Mouse (Mus musculus): Measurements from ENCODE around the gene Prune1.

DNA sequence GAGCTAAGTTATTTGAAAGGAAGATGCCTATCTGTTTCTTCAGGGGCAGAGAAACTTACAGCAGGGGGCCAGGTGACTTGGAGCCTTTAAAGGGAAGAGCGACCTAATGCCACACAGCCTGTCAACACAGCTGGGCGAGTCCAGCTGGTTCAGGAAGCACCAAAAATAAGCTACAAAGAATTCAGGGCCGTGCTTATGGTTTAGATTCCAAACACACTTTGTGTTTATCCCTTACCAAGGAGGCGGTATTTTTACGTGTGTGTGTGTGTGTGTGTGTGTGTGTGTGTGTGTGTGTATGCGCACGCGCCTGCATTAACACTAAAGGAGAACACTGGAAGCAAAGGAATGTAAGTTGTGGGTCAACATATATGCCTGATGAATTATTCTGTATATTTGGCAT, 1.1 kb downstream of the Prune1 start:
- TF ChIP-seq CTCF (IDR thresholded peaks at IDR 0.05; ENCODE audit: borderline replicate concordance, extremely low read depth, insufficient read depth, insufficient read length) (no peak), POLR2A (IDR thresholded peaks at IDR 0.05; ENCODE audit: borderline replicate concordance, extremely low read depth, insufficient read depth, insufficient read length, poor library complexity, severe bottlenecking) (no peak)

Data from brain, embryonic 14.5 days (tissue).